Mouse (Mus musculus) olfactory bulb, adult 2 months (tissue): ENCODE results near the gene Galnt6.

ENCODE experiments used
- CTCF ChIP-seq: fragments of 200-500 bp; IDR thresholded peaks from 2 replicates; pipeline ENCODE4 v1.5.1; 2012; ENCODE audit warnings: low read depth, mild to moderate bottlenecking, low read length, moderate library complexity; ENCODE audit not compliant: insufficient read depth
- POLR2A ChIP-seq: fragments of 200-500 bp; IDR thresholded peaks from 2 replicates; pipeline ENCODE4 v1.6.1; 2012; ENCODE audit warnings: mild to moderate bottlenecking, low read depth, low read length, moderate library complexity; ENCODE audit not compliant: insufficient read depth

DNA sequence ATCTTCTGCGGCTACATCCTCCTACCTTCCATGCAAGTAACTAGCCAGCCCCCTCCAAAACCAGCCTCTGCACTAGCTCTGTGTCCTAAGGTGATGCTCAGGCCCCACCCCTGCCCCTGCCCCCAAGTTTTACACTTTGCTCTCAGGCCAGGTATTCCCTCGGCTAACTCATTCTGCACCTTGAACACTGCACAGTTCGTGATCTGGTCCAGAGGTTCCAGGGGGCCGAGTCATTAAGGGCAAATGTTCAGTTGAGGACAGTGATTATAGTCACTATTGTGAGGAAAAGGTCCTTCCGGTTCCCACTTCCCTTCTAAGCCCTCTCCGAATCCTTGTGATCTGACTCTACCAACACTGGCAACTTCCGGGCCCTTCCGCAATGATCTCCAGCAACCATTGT, 14.7 kb downstream of the Galnt6 start:
- no peak for TF ChIP-seq POLR2A
- TF ChIP-seq CTCF = no peak
